Mouse (Mus musculus): ENCODE results near the gene Xylt1. TPM values are rescaled to one million over a fixed set of nuclear protein-coding genes. Genes with fewer than 3 reads are reported as not detected.

Gene Xylt1
- polyA plus RNA-seq, 1 experiment from 2014 or later = 2.6 TPM

GRCm38 (mm10) chr7:117491495-117491894, 110.7 kb downstream of the Xylt1 start:
- Histone ChIP-seq H3K4me3 (replicated peaks; ENCODE audit: low read length) (no peak overlapping the region), H3K27me3 (replicated peaks; ENCODE audit: control insufficient read depth, insufficient read depth, low read length) (no peaks in the 10 kb centered on the region), H3K27ac (ENCODE audit: low read length) (no peak overlapping the region), H3K4me1 (replicated peaks; ENCODE audit: control insufficient read depth, insufficient read depth, low read length) (peaks cover 10% of the 10 kb centered on the region), H3K9ac (replicated peaks; ENCODE audit: low read depth, low read length) (no peak overlapping the region), H3K9me3 (ENCODE audit: control insufficient read depth, low read length) (no peaks in the 10 kb centered on the region), H3K36me3 (ENCODE audit: control insufficient read depth, insufficient read depth) (no peaks in the 10 kb centered on the region), H3K4me2 (ENCODE audit: low read length) (no peak overlapping the region)
- 81% methylated on average over 5 of the region's 5 CpGs for WGBS
- no peak for ATAC-seq

- ATAC-seq = no peak
- H3K4me1 ChIP-seq (replicated peaks; ENCODE audit: control insufficient read depth, insufficient read depth, low read length) = peaks cover 12% of the 10 kb centered on the region
- no peak overlapping the region for H3K27ac ChIP-seq (ENCODE audit: low read length)
- H3K9ac ChIP-seq (replicated peaks; ENCODE audit: low read depth, low read length) = no peak overlapping the region
- no peak overlapping the region for H3K4me3 ChIP-seq (replicated peaks; ENCODE audit: low read length)
- H3K4me2 ChIP-seq (ENCODE audit: low read length) = no peak overlapping the region
- H3K27me3 ChIP-seq (replicated peaks; ENCODE audit: control insufficient read depth, insufficient read depth, low read length) = no peaks in the 10 kb centered on the region
- H3K9me3 ChIP-seq (ENCODE audit: control insufficient read depth, low read length) = no peaks in the 10 kb centered on the region
- no peaks in the 10 kb centered on the region for H3K36me3 ChIP-seq (ENCODE audit: control insufficient read depth, insufficient read depth)
- WGBS = 93% methylated on average over 6 of the region's 6 CpGs
Observed at GRCm38 (mm10) chr7:117494210-117494609, 113.4 kb downstream of the Xylt1 start.

GRCm38 (mm10) chr7:117494618-117495310, 114.0 kb downstream of the Xylt1 start:
- no peaks in the 10 kb centered on the region for H3K36me3 ChIP-seq (ENCODE audit: control insufficient read depth, insufficient read depth)
- H3K4me1 ChIP-seq (replicated peaks; ENCODE audit: control insufficient read depth, insufficient read depth, low read length) = peaks cover 12% of the 10 kb centered on the region
- 66% methylated on average over 8 of the region's 8 CpGs for WGBS
- no peaks in the 10 kb centered on the region for H3K9me3 ChIP-seq (ENCODE audit: control insufficient read depth, low read length)
- H3K27me3 ChIP-seq (replicated peaks; ENCODE audit: control insufficient read depth, insufficient read depth, low read length) = no peaks in the 10 kb centered on the region
- H3K4me2 ChIP-seq (ENCODE audit: low read length) = no peak overlapping the region
- no peak for ATAC-seq
- no peak overlapping the region for H3K4me3 ChIP-seq (replicated peaks; ENCODE audit: low read length)
- H3K27ac ChIP-seq (ENCODE audit: low read length) = no peak overlapping the region
- no peak overlapping the region for H3K9ac ChIP-seq (replicated peaks; ENCODE audit: low read depth, low read length)

- Histone ChIP-seq H3K9me3 (ENCODE audit: control insufficient read depth, low read length) (no peaks in the 10 kb centered on the region), H3K4me3 (replicated peaks; ENCODE audit: low read length) (no peak overlapping the region), H3K4me1 (replicated peaks; ENCODE audit: control insufficient read depth, insufficient read depth, low read length) (peaks cover 9% of the 10 kb centered on the region), H3K27me3 (replicated peaks; ENCODE audit: control insufficient read depth, insufficient read depth, low read length) (no peaks in the 10 kb centered on the region), H3K36me3 (ENCODE audit: control insufficient read depth, insufficient read depth) (no peaks in the 10 kb centered on the region), H3K4me2 (ENCODE audit: low read length) (no peak overlapping the region), H3K27ac (ENCODE audit: low read length) (no peak overlapping the region), H3K9ac (replicated peaks; ENCODE audit: low read depth, low read length) (no peak overlapping the region)
- 40% methylated on average over 8 of the region's 8 CpGs for WGBS
- no peak for ATAC-seq
Observed at GRCm38 (mm10) chr7:117495751-117496150, 115.0 kb downstream of the Xylt1 start.

- Histone ChIP-seq H3K27ac (ENCODE audit: low read length) (no peak overlapping the region), H3K27me3 (replicated peaks; ENCODE audit: control insufficient read depth, insufficient read depth, low read length) (no peaks in the 10 kb centered on the region), H3K9ac (replicated peaks; ENCODE audit: low read depth, low read length) (no peak overlapping the region), H3K36me3 (ENCODE audit: control insufficient read depth, insufficient read depth) (0 out of 2 replicates have a peak, but pooled peaks cover 2% of the 10 kb centered on the region), H3K4me1 (replicated peaks; ENCODE audit: control insufficient read depth, insufficient read depth, low read length) (peaks cover 11% of the 10 kb centered on the region), H3K4me2 (ENCODE audit: low read length) (no peak overlapping the region), H3K4me3 (replicated peaks; ENCODE audit: low read length) (no peak overlapping the region), H3K9me3 (ENCODE audit: control insufficient read depth, low read length) (no peaks in the 10 kb centered on the region)
- WGBS = 87% methylated on average over 2 of the region's 2 CpGs
- ATAC-seq = no peak
Observed at GRCm38 (mm10) chr7:117498173-117498572, 117.4 kb downstream of the Xylt1 start.

GRCm38 (mm10) chr7:117501355-117502181, 120.8 kb downstream of the Xylt1 start:
- WGBS = 26% methylated on average over 15 of the region's 15 CpGs
- Histone ChIP-seq H3K27me3 (replicated peaks; ENCODE audit: control insufficient read depth, insufficient read depth, low read length) (no peaks in the 10 kb centered on the region), H3K9ac (replicated peaks; ENCODE audit: low read depth, low read length) (no peak overlapping the region), H3K4me2 (ENCODE audit: low read length) (no peak overlapping the region), H3K27ac (ENCODE audit: low read length) (0 out of 2 replicates have a peak overlapping the region, but pooled peaks have one; percentile 20), H3K9me3 (ENCODE audit: control insufficient read depth, low read length) (no peaks in the 10 kb centered on the region), H3K4me3 (replicated peaks; ENCODE audit: low read length) (no peak overlapping the region), H3K4me1 (replicated peaks; ENCODE audit: control insufficient read depth, insufficient read depth, low read length) (peaks cover 4% of the 10 kb centered on the region), H3K36me3 (ENCODE audit: control insufficient read depth, insufficient read depth) (0 out of 2 replicates have a peak, but pooled peaks cover 2% of the 10 kb centered on the region)
- peak; percentile 79 for ATAC-seq

- peaks cover 3% of the 10 kb centered on the region; the same call in 1 of the 2 replicates for H3K4me1 ChIP-seq (replicated peaks; ENCODE audit: control insufficient read depth, insufficient read depth, low read length)
- no peak for ATAC-seq
- H3K4me2 ChIP-seq (ENCODE audit: low read length) = no peak overlapping the region
- H3K9ac ChIP-seq (replicated peaks; ENCODE audit: low read depth, low read length) = no peak overlapping the region
- 67% methylated on average over 5 of the region's 5 CpGs for WGBS
- 0 out of 2 replicates have a peak, but pooled peaks cover 2% of the 10 kb centered on the region for H3K36me3 ChIP-seq (ENCODE audit: control insufficient read depth, insufficient read depth)
- no peaks in the 10 kb centered on the region for H3K27me3 ChIP-seq (replicated peaks; ENCODE audit: control insufficient read depth, insufficient read depth, low read length)
- H3K9me3 ChIP-seq (ENCODE audit: control insufficient read depth, low read length) = no peaks in the 10 kb centered on the region
- no peak overlapping the region for H3K4me3 ChIP-seq (replicated peaks; ENCODE audit: low read length)
- H3K27ac ChIP-seq (ENCODE audit: low read length) = no peak overlapping the region
Observed at GRCm38 (mm10) chr7:117502415-117502814, 121.6 kb downstream of the Xylt1 start.

GRCm38 (mm10) chr7:117503714-117504113, 122.9 kb downstream of the Xylt1 start:
- WGBS = 81% methylated on average over 9 of the region's 9 CpGs
- Histone ChIP-seq H3K4me3 (replicated peaks; ENCODE audit: low read length) (no peak overlapping the region), H3K36me3 (ENCODE audit: control insufficient read depth, insufficient read depth) (0 out of 2 replicates have a peak, but pooled peaks cover 2% of the 10 kb centered on the region)

GRCm38 (mm10) chr7:117505791-117506190, 125.0 kb downstream of the Xylt1 start:
- WGBS = 90% methylated on average over 3 of the region's 3 CpGs
- H3K36me3 ChIP-seq (ENCODE audit: control insufficient read depth, insufficient read depth) = 0 out of 2 replicates have a peak, but pooled peaks cover 2% of the 10 kb centered on the region
- H3K27ac ChIP-seq (ENCODE audit: low read length) = no peak overlapping the region
- no peaks in the 10 kb centered on the region for H3K27me3 ChIP-seq (replicated peaks; ENCODE audit: control insufficient read depth, insufficient read depth, low read length)
- no peak overlapping the region for H3K9ac ChIP-seq (replicated peaks; ENCODE audit: low read depth, low read length)
- no peak for ATAC-seq
- no peak overlapping the region for H3K4me3 ChIP-seq (replicated peaks; ENCODE audit: low read length)
- no peaks in the 10 kb centered on the region for H3K9me3 ChIP-seq (ENCODE audit: control insufficient read depth, low read length)
- peaks cover 2% of the 10 kb centered on the region; the same call in 1 of the 2 replicates for H3K4me1 ChIP-seq (replicated peaks; ENCODE audit: control insufficient read depth, insufficient read depth, low read length)
- H3K4me2 ChIP-seq (ENCODE audit: low read length) = no peak overlapping the region

More at GRCm38 (mm10) chr7:117503714-117504113, 122.9 kb downstream of the Xylt1 start:
- Histone ChIP-seq H3K9me3 (ENCODE audit: control insufficient read depth, low read length) (no peaks in the 10 kb centered on the region), H3K4me2 (ENCODE audit: low read length) (no peak overlapping the region), H3K4me1 (replicated peaks; ENCODE audit: control insufficient read depth, insufficient read depth, low read length) (peaks cover 2% of the 10 kb centered on the region; the same call in 1 of the 2 replicates), H3K27ac (ENCODE audit: low read length) (no peak overlapping the region), H3K9ac (replicated peaks; ENCODE audit: low read depth, low read length) (no peak overlapping the region), H3K27me3 (replicated peaks; ENCODE audit: control insufficient read depth, insufficient read depth, low read length) (no peaks in the 10 kb centered on the region)
- ATAC-seq = no peak
